Mouse (Mus musculus) myocyte (in vitro differentiated cells): ENCODE results near the gene Nkapl. TPM values are rescaled to one million over a fixed set of nuclear protein-coding genes. Genes with fewer than 3 reads are reported as not detected.
"Not testable (repeated sequence)": the region's sequence is repeated elsewhere in the genome, so short reads cannot be mapped to it uniquely, and the experiment has no call there.

Source experiments
- H3K27me3 ChIP-seq: one replicate; pipeline ENCODE4 v1.6.1; 2011; ENCODE audit not compliant: control insufficient read depth, insufficient read depth, insufficient read length
- H3K36me3 ChIP-seq: one replicate; pipeline ENCODE4 v1.6.1; 2011; ENCODE audit not compliant: control insufficient read depth, insufficient read depth
- H3K4me2 ChIP-seq: one replicate; pipeline ENCODE4 v1.6.1; 2011; ENCODE audit warnings: low read depth, control low read depth
- H3K4me3 ChIP-seq: one replicate; pipeline ENCODE4 v1.5.1; 2011; ENCODE audit warnings: mild to moderate bottlenecking, control low read depth, moderate library complexity
- H3K79me2 ChIP-seq: one replicate; pipeline ENCODE4 v1.6.1; 2011; ENCODE audit not compliant: control insufficient read depth, insufficient read depth
- H3ac ChIP-seq: one replicate; pipeline ENCODE4 v1.6.1; 2011; ENCODE audit not compliant: control insufficient read depth, insufficient read length
- CEBPB ChIP-seq: IDR thresholded peaks from 2 replicates; pipeline ENCODE4 v1.6.1; 2011; ENCODE audit warnings: mild to moderate bottlenecking, moderate library complexity; ENCODE audit not compliant: poor library complexity, insufficient read depth, severe bottlenecking
- E2F4 ChIP-seq: IDR thresholded peaks from one replicate; pipeline ENCODE4 v1.6.1; 2011; ENCODE audit warnings: mild to moderate bottlenecking, control low read depth, moderate library complexity; ENCODE audit not compliant: insufficient read depth
- MAX ChIP-seq: IDR thresholded peaks from one replicate; pipeline ENCODE4 v1.6.1; 2011; ENCODE audit warnings: low read depth, mild to moderate bottlenecking, control low read depth
- MYOD1 ChIP-seq, 3 experiments: IDR thresholded peaks; one replicate each; pipeline ENCODE4 v1.6.1; 2011; ENCODE audit warnings: control low read depth in 2 of 3, low read depth in 2 of 3, mild to moderate bottlenecking in 2 of 3, moderate library complexity in 1 of 3; ENCODE audit not compliant: insufficient read length in 2 of 3, control insufficient read depth in 1 of 3
- MYOG ChIP-seq, 3 experiments: IDR thresholded peaks; one replicate each; pipeline ENCODE4 v1.6.1; 2011; ENCODE audit warnings: control low read depth in 2 of 3, low read depth in 2 of 3, mild to moderate bottlenecking in 2 of 3; ENCODE audit not compliant: insufficient read length in 2 of 3, control insufficient read depth in 1 of 3, insufficient read depth in 1 of 3
- POLR2A ChIP-seq: IDR thresholded peaks from one replicate; pipeline ENCODE4 v1.6.1; 2011; ENCODE audit warnings: low read depth, mild to moderate bottlenecking, control low read depth, moderate library complexity; ENCODE audit not compliant: insufficient read length
- POLR2AphosphoS2 ChIP-seq: IDR thresholded peaks from one replicate; pipeline ENCODE4 v1.6.1; 2011; ENCODE audit warnings: low read depth, control low read depth; ENCODE audit not compliant: insufficient read length
- REST ChIP-seq: IDR thresholded peaks from one replicate; pipeline ENCODE4 v1.6.1; 2011; ENCODE audit warnings: mild to moderate bottlenecking, control low read depth, moderate library complexity; ENCODE audit not compliant: insufficient read depth, insufficient read length
- SRF ChIP-seq: IDR thresholded peaks from one replicate; pipeline ENCODE4 v1.6.1; 2011; ENCODE audit warnings: low read depth; ENCODE audit not compliant: control insufficient read depth, insufficient read length
- TCF12 ChIP-seq: IDR thresholded peaks from one replicate; pipeline ENCODE4 v1.6.1; 2011; ENCODE audit warnings: mild to moderate bottlenecking, control low read depth; ENCODE audit not compliant: poor library complexity, insufficient read depth, severe bottlenecking
- TCF3 ChIP-seq: IDR thresholded peaks from one replicate; pipeline ENCODE4 v1.6.1; 2011; ENCODE audit warnings: low read depth, control low read depth; ENCODE audit not compliant: insufficient read length
- USF1 ChIP-seq: IDR thresholded peaks from one replicate; pipeline ENCODE4 v1.6.1; 2011; ENCODE audit warnings: low read depth, mild to moderate bottlenecking, control low read depth, moderate library complexity
- polyA plus RNA-seq: library from polyadenylated mRNA; unstranded; fragments of >200 nt; fragmentation: generic; extraction: Trizol; gene quantifications from one replicate; pipeline ENCODE4 v1.2.1, GENCODE M21; 2012; ENCODE audit warnings: missing spikeins

The Nkapl gene
- polyA plus RNA-seq, 1 experiment: 0.05 TPM

DNA sequence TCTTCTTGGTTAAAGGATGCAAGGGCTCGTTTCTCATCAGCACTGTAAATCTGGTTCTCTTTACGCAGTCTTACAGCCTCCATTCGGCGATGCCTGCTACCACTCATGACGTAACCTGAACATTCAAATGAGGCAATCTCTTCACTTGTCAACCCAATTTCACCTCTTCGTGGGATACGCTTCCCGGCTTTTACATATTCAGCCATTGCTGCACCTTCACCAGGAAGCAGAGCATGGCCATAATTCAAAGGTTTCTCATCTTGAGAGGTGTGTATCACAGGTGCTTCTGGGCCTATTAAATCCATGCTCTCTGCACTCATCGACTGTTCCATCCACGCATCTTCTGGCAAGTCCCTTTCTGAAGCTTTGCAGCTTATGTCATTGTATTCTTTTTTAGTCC, 973 bp downstream of the Nkapl start:
- no peaks in the 10 kb centered on the region for H3K36me3 ChIP-seq
- no peak for TF ChIP-seq MYOD1 (IDR thresholded peaks at IDR 0.05; ENCODE audit: control insufficient read depth in 1 of 3, insufficient read length in 2 of 3, low read depth in 2 of 3)
- TF ChIP-seq REST: no peak
- TF ChIP-seq CEBPB: no peak
- no peak for TF ChIP-seq TCF3
- no peak for TF ChIP-seq TCF12
- TF ChIP-seq MYOG (IDR thresholded peaks at IDR 0.05; ENCODE audit: control insufficient read depth in 1 of 3, insufficient read depth in 1 of 3, insufficient read length in 2 of 3, low read depth in 2 of 3): no peak
- TF ChIP-seq USF1: no peak
- no peak for TF ChIP-seq POLR2AphosphoS2
- TF ChIP-seq E2F4: no peak
- no peak overlapping the region for H3K4me2 ChIP-seq
- H3ac ChIP-seq: no peak overlapping the region
- H3K4me3 ChIP-seq: no peak overlapping the region
- H3K27me3 ChIP-seq: peaks cover 8% of the 10 kb centered on the region
- H3K79me2 ChIP-seq: no peaks in the 10 kb centered on the region

- H3K4me2 ChIP-seq, H3K36me3 ChIP-seq, H3K4me3 ChIP-seq, H3ac ChIP-seq, H3K79me2 ChIP-seq, H3K27me3 ChIP-seq: not testable (repeated sequence)
Observed at GRCm38 (mm10) chr13:21462516-21462915, 5.8 kb downstream of the Nkapl start.

GRCm38 (mm10) chr13:21456347-21456746, 12.0 kb downstream of the Nkapl start:
- TF ChIP-seq E2F4: no peak
- no peak for TF ChIP-seq MYOD1 (IDR thresholded peaks at IDR 0.05; ENCODE audit: control insufficient read depth in 1 of 3, insufficient read length in 2 of 3, low read depth in 2 of 3)
- no peak for TF ChIP-seq SRF
- no peak for TF ChIP-seq MYOG (IDR thresholded peaks at IDR 0.05; ENCODE audit: control insufficient read depth in 1 of 3, insufficient read depth in 1 of 3, insufficient read length in 2 of 3, low read depth in 2 of 3)
- no peak for TF ChIP-seq REST
- no peak for TF ChIP-seq TCF3
- TF ChIP-seq USF1: no peak
- no peak for TF ChIP-seq MAX
- TF ChIP-seq POLR2AphosphoS2: no peak
- no peak for TF ChIP-seq POLR2A
- TF ChIP-seq CEBPB: no peak
- no peak for TF ChIP-seq TCF12
- no peak overlapping the region for H3K4me2 ChIP-seq

DNA sequence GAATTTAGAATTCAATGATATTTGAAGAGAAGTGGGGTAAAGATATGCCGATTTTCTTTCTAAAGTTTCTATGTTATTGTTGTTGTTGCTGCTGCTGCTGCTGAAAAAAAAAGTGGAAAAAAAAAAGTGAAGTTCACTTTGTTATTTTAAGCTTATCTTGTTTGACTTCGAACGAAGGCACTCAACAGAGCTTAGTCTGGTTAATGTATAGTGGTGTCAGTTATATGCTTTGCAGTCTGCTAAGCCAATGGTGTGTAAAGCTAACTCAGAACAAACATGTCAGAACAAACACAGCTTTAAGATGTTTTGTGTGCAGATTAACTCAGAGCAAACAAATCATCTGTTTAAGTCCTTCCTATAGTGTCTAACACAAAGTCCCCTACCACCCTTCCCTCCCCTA, 14.2 kb downstream of the Nkapl start:
- no peaks in the 10 kb centered on the region for H3K27me3 ChIP-seq
- H3K4me2 ChIP-seq: peak overlapping the region; percentile 78
- TF ChIP-seq CEBPB (no peak), MAX (no peak), POLR2AphosphoS2 (no peak), POLR2A (no peak), TCF12 (no peak), USF1 (no peak), MYOG (IDR thresholded peaks at IDR 0.05; ENCODE audit: control insufficient read depth in 1 of 3, insufficient read depth in 1 of 3, insufficient read length in 2 of 3, low read depth in 2 of 3) (no peak), MYOD1 (IDR thresholded peaks at IDR 0.05; ENCODE audit: control insufficient read depth in 1 of 3, insufficient read length in 2 of 3, low read depth in 2 of 3) (no peak), TCF3 (no peak), REST (no peak), E2F4 (no peak), SRF (no peak)
- H3K36me3 ChIP-seq: peaks cover 7% of the 10 kb centered on the region
- H3K79me2 ChIP-seq: peaks cover 43% of the 10 kb centered on the region
- H3K4me3 ChIP-seq: peak overlapping the region; percentile 72
- H3ac ChIP-seq: no peak overlapping the region

More at GRCm38 (mm10) chr13:21456347-21456746, 12.0 kb downstream of the Nkapl start:
- Histone ChIP-seq H3ac (no peak overlapping the region), H3K4me3 (no peak overlapping the region), H3K27me3 (no peaks in the 10 kb centered on the region), H3K36me3 (peaks cover 4% of the 10 kb centered on the region), H3K79me2 (peaks cover 21% of the 10 kb centered on the region)

DNA sequence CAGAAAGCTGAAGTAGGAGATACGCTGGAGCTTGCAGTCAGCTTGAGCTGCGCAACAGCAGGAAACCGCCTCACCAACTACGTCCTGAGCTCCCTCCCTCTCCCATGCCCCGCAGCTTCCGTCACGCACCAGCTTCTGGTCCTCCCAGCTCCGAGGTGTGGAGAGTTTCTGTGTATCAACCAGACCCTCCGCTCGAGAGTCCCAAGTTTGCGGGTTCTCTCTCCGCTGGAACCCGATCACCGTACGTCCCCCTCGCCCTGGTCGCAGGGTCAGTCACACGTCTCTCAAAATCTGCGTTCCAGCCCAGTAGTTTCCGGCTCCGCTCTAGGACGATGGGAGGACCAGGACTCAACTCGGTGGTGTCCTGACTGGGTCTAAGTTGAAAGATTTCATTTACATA, 14.9 kb downstream of the Nkapl start, which contains the start of gene Zscan26:
TSS of gene Zscan26 (minus strand) at position 282 of the 400 bp plus-strand sequence.
- Histone ChIP-seq H3K79me2 (peaks cover 43% of the 10 kb centered on the region), H3K27me3 (no peaks in the 10 kb centered on the region), H3ac (peak within 1 kb of the TSS; percentile 86), H3K4me2 (peak within 1 kb of the TSS; percentile 78), H3K36me3 (peaks cover 14% of the 10 kb centered on the region), H3K4me3 (peak within 1 kb of the TSS; percentile 72)
- TF ChIP-seq POLR2A (peak; percentile 78), TCF3 (no peak), POLR2AphosphoS2 (peak; percentile 75), CEBPB (peak; percentile 47; the same call in 1 of the 2 replicates), SRF (peak; percentile 16), MYOG (IDR thresholded peaks at IDR 0.05; ENCODE audit: control insufficient read depth in 1 of 3, insufficient read depth in 1 of 3, insufficient read length in 2 of 3, low read depth in 2 of 3) (peak in 1 of 3 experiments; percentile 25), TCF12 (no peak)
